ENCODE assay signal across 7 mouse cellular contexts in the genomic region with DNA sequence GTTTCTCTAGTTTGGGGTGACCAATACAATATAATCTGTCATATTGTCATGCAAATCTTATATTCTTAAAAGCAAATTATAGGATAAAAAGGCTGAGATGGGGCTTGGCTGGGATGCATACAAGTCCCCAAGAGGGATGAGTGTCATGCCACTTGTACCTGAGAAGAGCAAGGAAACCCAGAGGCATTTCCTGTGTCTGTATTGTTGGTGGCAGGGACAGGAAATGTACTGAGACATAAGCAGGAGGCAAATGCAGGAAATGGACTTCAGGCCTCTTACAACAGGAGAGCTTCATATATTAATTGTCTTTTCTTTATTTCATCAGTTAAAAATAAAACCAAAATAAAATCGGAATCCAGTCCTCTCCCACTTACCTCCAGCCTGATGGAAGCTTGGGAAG. TPM values are rescaled to one million over a fixed set of nuclear protein-coding genes. Genes with fewer than 3 reads are reported as not detected.
"Had no signal": no experiment of that assay in that cellular context is flagged by ENCODE, and none has a peak within 500 bp of the region (broad histone marks: within the 10 kb centered on the region; RNA-seq: fewer than 3 reads in every experiment).

No protein-coding gene starts in this region.

RNA-seq across cellular contexts. Expression of a gene that starts 5.1 kb away (rescaled TPM):
- polyA plus RNA-seq: liver, embryonic 16.5 days; midbrain, embryonic 10.5 days; midbrain, embryonic 14.5 days; midbrain, embryonic 16.5 days; neural tube, embryonic 12.5 days; neural tube, embryonic 14.5 days; stomach, embryonic 14.5 days had no signal

RNA-seq across cellular contexts. Expression of a gene that starts 47.9 kb away (rescaled TPM):
- polyA plus RNA-seq: midbrain, embryonic 10.5 days; neural tube, embryonic 12.5 days; neural tube, embryonic 14.5 days had no signal
